Mouse (Mus musculus) embryonic fibroblast, embryonic 13.5 days (primary cell): ENCODE results near the gene Map3k10.

Source experiments
- CTCF ChIP-seq: IDR thresholded peaks from 2 replicates; pipeline ENCODE4 v1.5.1; 2011; ENCODE audit warnings: mild to moderate bottlenecking, control low read depth, low read length, moderate library complexity, borderline replicate concordance; ENCODE audit not compliant: insufficient read depth
- POLR2A ChIP-seq: IDR thresholded peaks from 2 replicates; pipeline ENCODE4 v1.6.1; 2011; ENCODE audit warnings: low read depth, mild to moderate bottlenecking, control low read depth, low read length, moderate library complexity

DNA sequence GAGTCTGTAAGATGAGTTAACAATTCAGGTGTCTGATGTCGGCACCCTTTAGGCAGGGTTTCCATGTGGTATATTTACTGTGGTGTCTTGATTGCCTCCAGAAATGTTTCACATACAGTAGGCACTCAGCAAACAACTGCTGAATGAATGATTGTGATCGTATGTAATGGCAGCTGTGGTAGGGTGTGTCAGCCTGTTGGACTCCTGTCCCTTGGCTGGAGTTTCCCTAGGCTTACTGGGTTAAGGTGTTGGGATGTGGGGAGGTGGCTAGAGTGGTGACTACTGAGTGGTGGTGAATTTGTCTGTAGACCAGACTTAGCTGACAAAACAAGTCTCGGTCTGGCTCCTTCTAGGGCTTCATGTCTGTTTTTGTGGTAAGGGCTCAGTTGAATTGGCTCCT lies 64.0 kb downstream of the Map3k10 start:
- no peak for TF ChIP-seq CTCF
- TF ChIP-seq POLR2A, result no peak
